Mouse (Mus musculus): ENCODE data around the gene Hist1h3g.
"Not testable (repeated sequence)": the region's sequence is repeated elsewhere in the genome, so short reads cannot be mapped to it uniquely, and the experiment has no call there.

The Hist1h3g gene

GRCm38 (mm10) chr13:23534368-23535131 lies 672 bp upstream of the Hist1h3g start:
- DNase-seq (ENCODE audit: inconsistent ontology term) = peak; percentile 29

- DNase-seq (ENCODE audit: inconsistent ontology term) = no peak
Observed at GRCm38 (mm10) chr13:23536076-23536822, 1.0 kb downstream of the Hist1h3g start.

- DNase-seq (ENCODE audit: inconsistent ontology term) = no peak
Observed at GRCm38 (mm10) chr13:23537006-23537710, 1.9 kb downstream of the Hist1h3g start.

GRCm38 (mm10) chr13:23538249-23538648 lies 3.0 kb downstream of the Hist1h3g start:
- no peak for DNase-seq (ENCODE audit: inconsistent ontology term)

GRCm38 (mm10) chr13:23539821-23540220 lies 4.6 kb downstream of the Hist1h3g start:
- DNase-seq (ENCODE audit: inconsistent ontology term) = not testable (repeated sequence)

GRCm38 (mm10) chr13:23541497-23541896 lies 6.3 kb downstream of the Hist1h3g start:
- no peak for DNase-seq (ENCODE audit: inconsistent ontology term)

- DNase-seq (ENCODE audit: inconsistent ontology term) = not testable (repeated sequence)
Observed at GRCm38 (mm10) chr13:23542225-23542980, 7.2 kb downstream of the Hist1h3g start.

- DNase-seq (ENCODE audit: inconsistent ontology term) = peak; percentile 94
Observed at GRCm38 (mm10) chr13:23542999-23543607, 7.9 kb downstream of the Hist1h3g start, which contains the start of gene Hist1h2bh. Gene Hist1h2bh (minus strand): TSS chr13:23543392.

- DNase-seq (ENCODE audit: inconsistent ontology term) = peak; percentile 95
Observed at GRCm38 (mm10) chr13:23543965-23544786, 9.0 kb downstream of the Hist1h3g start, which contains the start of gene Hist1h3f. Gene Hist1h3f (plus strand): TSS chr13:23544052.

GRCm38 (mm10) chr13:23544787-23545120 lies 9.5 kb downstream of the Hist1h3g start:
- not testable (repeated sequence) for DNase-seq (ENCODE audit: inconsistent ontology term)

- no peak for DNase-seq (ENCODE audit: inconsistent ontology term)
Observed at GRCm38 (mm10) chr13:23546694-23547093, 11.5 kb downstream of the Hist1h3g start.

- no peak for DNase-seq (ENCODE audit: inconsistent ontology term)
Observed at GRCm38 (mm10) chr13:23550761-23551145, 15.5 kb downstream of the Hist1h3g start.

- DNase-seq (ENCODE audit: inconsistent ontology term) = peak; percentile 89
Observed at GRCm38 (mm10) chr13:23551146-23551834, 16.1 kb downstream of the Hist1h3g start, which contains the start of gene Hist1h4f. Gene Hist1h4f (minus strand): TSS chr13:23551648.

- DNase-seq (ENCODE audit: inconsistent ontology term) = no peak
Observed at GRCm38 (mm10) chr13:23551931-23552914, 17.0 kb downstream of the Hist1h3g start.

GRCm38 (mm10) chr13:23552962-23553361 lies 17.7 kb downstream of the Hist1h3g start, which contains the start of gene Hist1h1d:
Gene Hist1h1d (plus strand): TSS chr13:23553262.
- DNase-seq (ENCODE audit: inconsistent ontology term) = no peak

GRCm38 (mm10) chr13:23554393-23554792 lies 19.2 kb downstream of the Hist1h3g start:
- DNase-seq (ENCODE audit: inconsistent ontology term) = no peak

GRCm38 (mm10) chr13:23554925-23555838 lies 20.0 kb downstream of the Hist1h3g start:
- peak; percentile 78 for DNase-seq (ENCODE audit: inconsistent ontology term)
